Mouse (Mus musculus): ENCODE measurements around the gene Ddx39.

Gene Ddx39

GRCm38 (mm10) chr8:83738949-83739710 lies 24.2 kb downstream of the Ddx39 start:
- DNase-seq: no peak

- peak in 1 of 2 experiments; percentile 26 for DNase-seq
These were observed 24.9 kb downstream of the Ddx39 start for GRCm38 (mm10) chr8:83739711-83740468.

- no peak for DNase-seq
These were observed 25.6 kb downstream of the Ddx39 start for GRCm38 (mm10) chr8:83740586-83740975.

- DNase-seq: peak; percentile 31 to 43
These were observed 26.2 kb downstream of the Ddx39 start, which contains the start of gene Adgre5 for GRCm38 (mm10) chr8:83740976-83741741. Gene Adgre5, minus strand, starts transcription at chr8:83741326.

GRCm38 (mm10) chr8:83741849-83742655 lies 27.1 kb downstream of the Ddx39 start:
- DNase-seq: no peak

GRCm38 (mm10) chr8:83742968-83743367 lies 28.0 kb downstream of the Ddx39 start:
- DNase-seq: no peak

- no peak for DNase-seq
These were observed 29.1 kb downstream of the Ddx39 start for GRCm38 (mm10) chr8:83744070-83744469.

GRCm38 (mm10) chr8:83747661-83748346 lies 32.8 kb downstream of the Ddx39 start:
- peak; percentile 59 to 67 for DNase-seq

GRCm38 (mm10) chr8:83748708-83749107 lies 33.7 kb downstream of the Ddx39 start:
- DNase-seq: peak in 1 of 2 experiments; percentile 23

GRCm38 (mm10) chr8:83749265-83749664 lies 34.3 kb downstream of the Ddx39 start:
- DNase-seq: peak; percentile 25 to 30

GRCm38 (mm10) chr8:83754149-83754548 lies 39.2 kb downstream of the Ddx39 start:
- DNase-seq: no peak

GRCm38 (mm10) chr8:83756273-83756672 lies 41.3 kb downstream of the Ddx39 start:
- DNase-seq: peak; percentile 26 to 54

GRCm38 (mm10) chr8:83757084-83757607 lies 42.2 kb downstream of the Ddx39 start:
- no peak for DNase-seq

GRCm38 (mm10) chr8:83758298-83758697 lies 43.3 kb downstream of the Ddx39 start:
- DNase-seq: no peak

GRCm38 (mm10) chr8:83759231-83759759 lies 44.3 kb downstream of the Ddx39 start:
- DNase-seq: no peak

GRCm38 (mm10) chr8:83764116-83764515 lies 49.1 kb downstream of the Ddx39 start:
- DNase-seq: peak; percentile 77 to 83

GRCm38 (mm10) chr8:83764717-83765116 lies 49.7 kb downstream of the Ddx39 start:
- DNase-seq: no peak

GRCm38 (mm10) chr8:83765663-83766062 lies 50.7 kb downstream of the Ddx39 start:
- DNase-seq: no peak

GRCm38 (mm10) chr8:83767442-83767841 lies 52.5 kb downstream of the Ddx39 start:
- no peak for DNase-seq

- no peak for DNase-seq
These were observed 53.5 kb downstream of the Ddx39 start for GRCm38 (mm10) chr8:83768526-83768925.

GRCm38 (mm10) chr8:83769720-83770119 lies 54.7 kb downstream of the Ddx39 start:
- no peak for DNase-seq
